Mouse (Mus musculus): ENCODE data around the gene Ube3c. TPM values are rescaled to one million over a fixed set of nuclear protein-coding genes. Genes with fewer than 3 reads are reported as not detected.

Gene Ube3c
- 2.8 and 3.3 TPM in 2 replicates for polyA plus RNA-seq (2012; rRNA removed)

GRCm38 (mm10) chr5:29568848-29569377 lies at the start of gene Ube3c:
TSS of gene Ube3c (plus strand) at chr5:29569242.

Other genes with a start within 250 kb of the Ube3c start
- 0.81 and 1.5 TPM in 2 replicates for gene Lmbr1, start 190.9 kb upstream of the Ube3c start, polyA plus RNA-seq (2012; rRNA removed)
- gene Nom1, start 134.6 kb upstream of the Ube3c start, polyA plus RNA-seq (2012; rRNA removed): 0.72 and 0.82 TPM in 2 replicates
- gene Mnx1, start 90.8 kb upstream of the Ube3c start, polyA plus RNA-seq (2012; rRNA removed): 0.19 and 1.1 TPM in 2 replicates
- 12.5 and 17.5 TPM in 2 replicates for gene Dnajb6, start 166.4 kb downstream of the Ube3c start, polyA plus RNA-seq (2012; rRNA removed)
- not detected in 2 replicates for gene Gm5129, start 166.7 kb downstream of the Ube3c start, polyA plus RNA-seq (2012; rRNA removed)